Mouse (Mus musculus): ENCODE data around the gene Zbtb9.

- TF ChIP-seq CTCF (IDR thresholded peaks at IDR 0.05; ENCODE audit: low read depth) (no peak), EP300 (IDR thresholded peaks at IDR 0.05; ENCODE audit: low read depth) (no peak)
Observed at GRCm38 (mm10) chr17:26941031-26941789, 31.8 kb upstream of the Zbtb9 start, which contains the start of gene Syngap1.
